Mouse (Mus musculus): ENCODE data around the gene Tsga10.
"Not testable (repeated sequence)": the region's sequence is repeated elsewhere in the genome, so short reads cannot be mapped to it uniquely, and the experiment has no call there.

The Tsga10 gene

DNA sequence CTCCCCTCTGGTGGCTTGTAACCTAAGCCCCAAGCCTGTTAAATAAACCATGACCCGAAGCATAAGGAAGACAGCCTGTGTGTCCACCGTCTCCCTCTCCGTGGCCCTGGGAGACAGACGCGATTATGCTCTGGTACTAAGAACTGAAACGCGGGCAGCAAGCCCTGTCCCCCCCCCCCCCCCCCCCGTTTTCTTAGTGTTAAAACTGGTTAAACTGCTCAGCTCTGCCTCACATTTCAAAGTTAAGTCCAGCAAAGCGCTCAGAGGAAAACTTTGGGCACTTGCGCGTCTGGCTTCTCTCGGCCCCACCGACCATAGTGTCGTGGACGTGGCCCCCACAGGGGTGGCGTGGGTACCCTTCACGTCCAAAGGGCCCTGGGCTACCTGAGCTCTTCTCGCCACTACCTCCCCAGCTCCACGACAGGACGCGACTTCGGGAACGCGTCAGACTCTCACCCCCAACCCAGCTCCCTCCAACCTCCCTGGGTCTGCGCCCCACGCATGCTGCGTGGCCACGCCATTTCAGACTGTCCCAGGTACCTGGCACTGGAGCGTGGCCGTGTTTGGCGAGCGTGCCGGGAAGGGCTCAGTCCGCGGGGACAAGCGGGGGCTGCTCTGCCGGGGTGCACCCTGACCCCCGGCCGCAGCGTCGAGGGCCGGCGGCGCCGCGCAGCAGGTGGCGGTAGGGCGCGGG, 147.1 kb downstream of the Tsga10 start:
- peak in 1 of 2 experiments; percentile 59 for DNase-seq

GRCm38 (mm10) chr1:37718516-37718915, 147.7 kb downstream of the Tsga10 start:
- peak in 1 of 2 experiments; percentile 37 for DNase-seq

- DNase-seq, result no peak
Measured at GRCm38 (mm10) chr1:37717415-37718195, 148.6 kb downstream of the Tsga10 start.

DNA sequence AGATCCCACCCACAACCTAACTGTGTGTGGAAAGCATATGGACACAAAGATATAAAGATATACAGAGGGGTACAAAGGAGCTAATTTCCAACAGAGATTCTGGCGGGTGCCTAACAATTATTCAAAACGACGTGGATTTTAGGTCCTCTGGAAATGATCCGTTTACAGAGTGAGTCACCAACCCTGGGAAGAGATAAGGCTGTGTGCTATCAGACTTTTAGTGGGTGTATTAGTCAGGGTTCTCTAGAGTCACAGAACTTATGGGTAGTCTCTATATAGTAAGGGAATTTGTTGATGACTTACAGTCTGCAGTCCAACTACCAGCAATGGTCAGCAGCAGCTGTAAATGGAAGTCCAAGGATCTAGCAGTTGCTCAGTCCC, 153.9 kb downstream of the Tsga10 start:
- DNase-seq, result not testable (repeated sequence)

- no peak for DNase-seq
Measured at GRCm38 (mm10) chr1:37711596-37712356, 154.5 kb downstream of the Tsga10 start.

DNA sequence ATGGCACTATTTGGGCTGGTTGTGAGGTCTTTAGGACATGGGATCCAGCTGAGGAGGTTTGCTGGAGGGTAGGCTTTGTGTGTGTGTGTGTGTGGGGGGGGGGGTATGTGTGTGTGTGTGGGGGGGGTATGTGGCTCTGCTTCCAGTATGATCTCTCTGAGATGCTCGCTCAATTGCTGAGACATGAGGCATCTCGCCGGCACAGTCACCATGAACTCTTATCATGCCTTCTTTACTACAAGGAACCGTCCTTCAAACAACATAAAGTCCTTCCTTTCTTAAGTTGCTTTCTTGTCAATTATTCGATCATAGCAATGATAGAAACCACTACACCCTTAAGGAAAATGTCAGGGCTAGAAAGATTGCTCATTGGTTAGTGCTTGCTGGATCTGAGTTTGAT, 155.1 kb downstream of the Tsga10 start:
- DNase-seq, result no peak

DNA sequence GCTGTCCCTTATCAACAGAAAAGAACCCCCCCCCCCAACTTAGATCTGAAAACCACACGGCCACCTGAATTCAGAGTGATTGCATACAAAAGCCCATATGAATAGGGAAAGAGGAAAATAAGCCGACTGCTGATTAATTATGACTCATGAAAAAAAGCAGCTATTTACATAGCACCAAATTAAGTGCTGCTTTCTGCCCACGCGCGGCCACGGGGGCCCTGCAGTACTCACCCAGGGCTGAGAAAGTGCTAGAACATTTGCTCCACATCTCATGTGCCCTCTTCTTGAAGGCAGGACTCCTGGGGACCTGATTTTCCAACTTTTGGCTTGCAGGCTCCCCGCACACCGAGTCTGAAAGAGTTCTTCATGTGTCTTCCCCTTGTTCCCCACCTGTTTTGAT, 156.5 kb downstream of the Tsga10 start:
- no peak for DNase-seq

DNA sequence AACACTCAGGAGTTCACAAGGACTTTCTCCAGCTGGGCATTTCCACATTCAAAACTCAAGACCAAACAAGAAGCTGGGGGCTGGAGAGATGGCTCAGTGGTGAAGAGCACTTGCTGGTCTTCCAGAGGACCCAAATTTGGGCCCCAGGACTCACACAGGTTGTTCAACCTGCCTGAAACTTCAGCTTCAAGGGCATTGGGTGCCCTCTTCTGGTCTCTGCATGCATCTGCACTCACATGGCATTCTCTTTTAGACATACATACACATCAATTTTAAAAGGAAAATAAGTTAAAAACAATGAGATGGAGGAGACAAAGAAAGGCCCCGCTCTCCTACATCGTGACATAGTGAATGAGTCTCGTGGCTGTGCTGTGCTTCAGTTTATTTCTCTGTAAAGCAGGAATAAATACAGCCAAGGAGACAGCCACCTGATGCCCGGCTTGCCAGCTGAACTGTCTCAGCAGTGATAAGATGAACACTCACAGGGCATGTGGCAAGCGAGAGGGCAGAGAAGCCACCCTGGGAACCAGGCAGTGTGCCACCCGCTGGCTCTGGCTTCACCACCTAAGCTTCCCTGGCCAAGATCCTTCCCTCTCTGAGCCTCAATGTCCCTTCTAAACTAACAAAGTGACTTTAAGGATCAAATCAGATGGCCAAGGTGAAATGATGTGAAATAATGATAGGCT, 157.8 kb downstream of the Tsga10 start:
- peak in 1 of 2 experiments; percentile 42 for DNase-seq
